Mouse (Mus musculus) right cerebral cortex, adult 18-20 months (tissue): Measurements from ENCODE around the gene Hoxa10.

Source experiments
- DNase-seq: peaks from one replicate; pipeline ENCODE4 v3.0.0; 2022; ENCODE audit warnings: mixed read lengths

Gene Hoxa10

GRCm38 (mm10) chr6:52262463-52263320 lies 22.0 kb upstream of the Hoxa10 start:
- no peak for DNase-seq

GRCm38 (mm10) chr6:52261751-52262462 lies 21.3 kb upstream of the Hoxa10 start:
- no peak for DNase-seq

GRCm38 (mm10) chr6:52260654-52261575 lies 20.3 kb upstream of the Hoxa10 start, which contains the start of gene Hoxa13:
Gene Hoxa13 (minus strand): TSS chr6:52260880.
- DNase-seq, result no peak

GRCm38 (mm10) chr6:52259811-52260261 lies 19.2 kb upstream of the Hoxa10 start:
- DNase-seq, result no peak

- DNase-seq, result no peak
Measured at GRCm38 (mm10) chr6:52259081-52259790, 18.6 kb upstream of the Hoxa10 start.

- peak; percentile 51 for DNase-seq
Measured at GRCm38 (mm10) chr6:52256956-52257355, 16.3 kb upstream of the Hoxa10 start.

- no peak for DNase-seq
Measured at GRCm38 (mm10) chr6:52253511-52254500, 13.2 kb upstream of the Hoxa10 start.

GRCm38 (mm10) chr6:52252775-52253376 lies 12.2 kb upstream of the Hoxa10 start:
- no peak for DNase-seq

GRCm38 (mm10) chr6:52252016-52252774 lies 11.5 kb upstream of the Hoxa10 start:
- DNase-seq, result no peak

GRCm38 (mm10) chr6:52251177-52251879 lies 10.7 kb upstream of the Hoxa10 start:
- no peak for DNase-seq

GRCm38 (mm10) chr6:52249826-52250225 lies 9.2 kb upstream of the Hoxa10 start:
- DNase-seq, result no peak

GRCm38 (mm10) chr6:52249415-52249738 lies 8.7 kb upstream of the Hoxa10 start:
- DNase-seq, result no peak

GRCm38 (mm10) chr6:52248638-52249414 lies 8.2 kb upstream of the Hoxa10 start:
- no peak for DNase-seq

GRCm38 (mm10) chr6:52247766-52248637 lies 7.3 kb upstream of the Hoxa10 start:
- no peak for DNase-seq

- DNase-seq, result no peak
Measured at GRCm38 (mm10) chr6:52246916-52247315, 6.3 kb upstream of the Hoxa10 start.

GRCm38 (mm10) chr6:52246403-52246803 lies 5.7 kb upstream of the Hoxa10 start:
- DNase-seq, result no peak

GRCm38 (mm10) chr6:52245757-52246142 lies 5.1 kb upstream of the Hoxa10 start, which contains the start of gene Hoxa11:
Gene Hoxa11 (minus strand): TSS chr6:52245810.
- no peak for DNase-seq
